Mouse (Mus musculus): ENCODE measurements around the gene Taldo1. TPM values are rescaled to one million over a fixed set of nuclear protein-coding genes. Genes with fewer than 3 reads are reported as not detected.

Gene Taldo1
- polyA plus RNA-seq, 1 experiment from 2014 or later: 364 TPM

GRCm38 (mm10) chr7:141413809-141414584 is 22.0 kb downstream of the Taldo1 start, which contains the start of gene Gatd1:
Gatd1 (minus strand) TSS chr7:141414136.
- Histone ChIP-seq H3K9me3 (no peaks in the 10 kb centered on the region), H3K9ac (replicated peaks) (peak within 1 kb of the TSS; percentile 85), H3K4me3 (peak within 1 kb of the TSS; percentile 61), H3K36me3 (peaks cover 19% of the 10 kb centered on the region), H3K4me2 (replicated peaks) (peak within 1 kb of the TSS; percentile 90), H3K27me3 (no peaks in the 10 kb centered on the region; the same call in 1 of the 2 replicates), H3K4me1 (peaks cover 15% of the 10 kb centered on the region), H3K27ac (replicated peaks) (peak within 1 kb of the TSS; percentile 85)
- WGBS: under 1% methylated on average over 54 of the region's 56 CpGs
- ATAC-seq (ENCODE audit: low FRiP score, low read depth): peak; percentile 90

DNA sequence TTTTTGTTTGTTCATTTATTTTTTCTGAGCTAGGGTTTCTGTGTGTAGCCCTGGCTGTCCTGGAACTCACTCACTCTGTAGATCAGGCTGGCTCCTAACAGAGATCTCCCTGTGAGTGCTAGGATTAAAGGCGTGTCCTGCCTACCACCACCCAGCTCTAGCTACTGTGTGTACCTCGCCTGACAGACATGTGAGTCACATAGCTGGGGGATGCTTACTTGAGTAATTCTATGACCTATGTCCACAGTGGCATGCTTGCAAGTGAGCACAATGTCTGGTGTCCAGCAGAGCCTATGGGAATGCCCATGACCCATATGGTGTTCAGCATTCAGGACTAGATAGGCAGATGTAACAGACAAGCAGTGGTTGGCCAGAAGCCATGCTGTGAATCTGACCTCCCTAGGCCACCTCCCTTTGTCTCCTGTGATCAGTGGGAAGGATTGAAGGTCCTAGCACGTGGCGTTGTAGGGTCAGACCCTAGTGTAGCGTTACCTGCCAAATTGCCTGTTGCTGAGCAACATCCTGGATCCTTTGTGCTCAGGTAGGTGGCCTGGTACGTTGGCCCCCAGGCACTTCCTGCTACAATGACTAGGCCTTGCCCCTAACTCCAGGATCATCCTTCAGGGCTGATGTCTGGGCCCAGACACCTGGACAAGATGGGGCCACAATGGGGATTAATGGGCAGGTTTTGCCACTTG is 24.3 kb downstream of the Taldo1 start:
- no peak overlapping the region for H3K4me2 ChIP-seq (replicated peaks)
- no peaks in the 10 kb centered on the region; the same call in 1 of the 2 replicates for H3K36me3 ChIP-seq
- ATAC-seq (ENCODE audit: low FRiP score, low read depth): no peak
- no peaks in the 10 kb centered on the region for H3K9me3 ChIP-seq
- H3K9ac ChIP-seq (replicated peaks): no peak overlapping the region
- peaks cover 12% of the 10 kb centered on the region for H3K4me1 ChIP-seq
- no peak overlapping the region for H3K4me3 ChIP-seq
- H3K27ac ChIP-seq (replicated peaks): no peak overlapping the region
- no peaks in the 10 kb centered on the region; the same call in 1 of the 2 replicates for H3K27me3 ChIP-seq
- WGBS: 79% methylated on average over 6 of the region's 6 CpGs

GRCm38 (mm10) chr7:141417731-141418681 is 26.0 kb downstream of the Taldo1 start:
- Histone ChIP-seq H3K27me3 (no peaks in the 10 kb centered on the region; the same call in 1 of the 2 replicates), H3K9me3 (no peaks in the 10 kb centered on the region), H3K4me3 (no peak overlapping the region), H3K36me3 (no peaks in the 10 kb centered on the region), H3K9ac (replicated peaks) (no peak overlapping the region), H3K4me2 (replicated peaks) (no peak overlapping the region), H3K27ac (replicated peaks) (no peak overlapping the region), H3K4me1 (peaks cover 9% of the 10 kb centered on the region)
- WGBS: 73% methylated on average over 8 of the region's 8 CpGs
- no peak for ATAC-seq (ENCODE audit: low FRiP score, low read depth)

- Histone ChIP-seq H3K4me3 (no peak overlapping the region), H3K36me3 (no peaks in the 10 kb centered on the region), H3K27me3 (peaks cover 6% of the 10 kb centered on the region), H3K27ac (replicated peaks) (no peak overlapping the region), H3K4me2 (replicated peaks) (no peak overlapping the region), H3K9ac (replicated peaks) (no peak overlapping the region), H3K4me1 (peaks cover 4% of the 10 kb centered on the region; the same call in 1 of the 2 replicates), H3K9me3 (no peaks in the 10 kb centered on the region)
- WGBS: 87% methylated on average over 7 of the region's 7 CpGs
- no peak for ATAC-seq (ENCODE audit: low FRiP score, low read depth)
Measured at GRCm38 (mm10) chr7:141418970-141419369, 27.0 kb downstream of the Taldo1 start.

DNA sequence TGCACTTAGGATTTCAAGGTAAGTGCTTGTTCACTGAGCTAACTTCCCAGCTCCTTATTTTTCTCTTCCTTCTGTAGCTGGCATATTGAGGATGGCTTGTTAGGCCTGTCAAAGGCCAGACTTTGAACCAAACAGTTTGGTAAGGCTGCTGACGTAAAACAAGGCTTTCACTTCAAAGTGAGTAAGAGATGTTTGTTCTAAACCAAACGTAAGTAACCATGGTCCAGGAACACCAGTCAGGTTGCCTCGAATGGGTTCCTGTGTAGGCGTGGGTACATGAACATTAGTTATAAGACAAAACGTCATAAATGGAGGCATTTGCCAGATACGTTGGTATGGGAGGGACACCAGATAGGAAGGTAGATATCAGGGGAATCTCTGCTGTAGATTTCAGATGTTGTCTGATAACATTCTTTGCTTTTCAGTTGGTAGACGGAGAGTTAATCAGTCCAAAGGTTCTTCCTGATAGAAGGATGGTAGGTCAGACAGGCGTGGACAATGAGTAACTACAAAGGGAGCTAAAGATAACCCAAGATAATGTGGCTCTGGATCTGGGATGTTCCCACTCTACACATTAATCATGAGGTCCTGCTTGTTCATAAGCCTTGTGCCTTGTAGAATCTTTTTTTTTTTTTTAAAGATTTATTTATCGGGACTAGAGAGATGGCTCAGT is 28.2 kb downstream of the Taldo1 start:
- Histone ChIP-seq H3K9me3 (no peaks in the 10 kb centered on the region), H3K9ac (replicated peaks) (no peak overlapping the region), H3K36me3 (no peaks in the 10 kb centered on the region), H3K27ac (replicated peaks) (no peak overlapping the region), H3K4me1 (no peaks in the 10 kb centered on the region), H3K4me2 (replicated peaks) (no peak overlapping the region), H3K4me3 (no peak overlapping the region), H3K27me3 (peaks cover 6% of the 10 kb centered on the region)
- 86% methylated on average over 9 of the region's 9 CpGs for WGBS
- no peak for ATAC-seq (ENCODE audit: low FRiP score, low read depth)

- 85% methylated on average over 4 of the region's 4 CpGs for WGBS
- Histone ChIP-seq H3K4me2 (replicated peaks) (no peak overlapping the region), H3K9me3 (no peaks in the 10 kb centered on the region), H3K4me3 (no peak overlapping the region), H3K27me3 (peaks cover 25% of the 10 kb centered on the region), H3K27ac (replicated peaks) (no peak overlapping the region), H3K9ac (replicated peaks) (no peak overlapping the region), H3K36me3 (no peaks in the 10 kb centered on the region), H3K4me1 (peaks cover 4% of the 10 kb centered on the region)
- no peak for ATAC-seq (ENCODE audit: low FRiP score, low read depth)
Measured at GRCm38 (mm10) chr7:141423811-141424210, 31.8 kb downstream of the Taldo1 start.

DNA sequence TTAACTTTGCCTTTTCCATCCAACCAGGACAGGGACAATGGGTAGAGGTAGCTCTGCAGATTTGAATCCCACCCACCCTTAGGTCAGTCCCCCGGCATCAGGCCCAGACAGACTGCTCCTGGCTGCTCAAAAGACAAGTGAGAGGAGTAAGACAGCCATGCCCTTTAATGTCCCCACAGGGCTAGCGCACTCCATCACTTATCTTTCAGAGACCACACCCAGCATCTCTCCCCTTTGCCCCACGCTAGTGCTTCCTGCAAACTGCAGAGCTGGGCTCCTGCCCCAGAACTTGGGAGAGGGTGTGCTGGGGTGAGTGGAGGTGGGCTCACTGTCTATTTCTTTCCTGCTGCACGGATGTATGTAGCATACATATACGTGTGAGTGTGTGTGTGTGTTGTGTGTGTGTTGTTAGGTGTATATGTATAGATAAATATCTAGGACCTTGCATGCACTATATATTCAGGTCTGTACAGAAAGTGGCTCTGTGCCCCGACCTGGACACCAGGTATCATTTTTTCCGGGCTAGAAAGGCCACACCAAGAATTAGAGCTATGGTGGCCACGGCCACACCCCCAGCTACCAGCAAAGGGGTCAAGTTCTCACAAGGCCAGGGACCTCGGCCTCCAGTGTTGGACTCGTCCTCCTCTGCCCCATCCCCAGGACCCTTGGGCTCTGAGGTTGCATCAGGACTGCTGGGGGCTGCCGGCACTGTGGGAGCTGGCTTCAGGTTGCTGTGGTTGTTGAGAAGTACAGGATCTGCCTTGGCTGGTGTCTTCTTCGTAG is 35.1 kb downstream of the Taldo1 start:
- 86% methylated on average over 12 of the region's 12 CpGs for WGBS
- ATAC-seq (ENCODE audit: low FRiP score, low read depth): no peak
- Histone ChIP-seq H3K9ac (replicated peaks) (no peak overlapping the region), H3K4me2 (replicated peaks) (no peak overlapping the region), H3K36me3 (peaks cover 21% of the 10 kb centered on the region), H3K27ac (replicated peaks) (no peak overlapping the region), H3K4me3 (no peak overlapping the region), H3K27me3 (peaks cover 25% of the 10 kb centered on the region), H3K9me3 (no peaks in the 10 kb centered on the region), H3K4me1 (peaks cover 21% of the 10 kb centered on the region)

DNA sequence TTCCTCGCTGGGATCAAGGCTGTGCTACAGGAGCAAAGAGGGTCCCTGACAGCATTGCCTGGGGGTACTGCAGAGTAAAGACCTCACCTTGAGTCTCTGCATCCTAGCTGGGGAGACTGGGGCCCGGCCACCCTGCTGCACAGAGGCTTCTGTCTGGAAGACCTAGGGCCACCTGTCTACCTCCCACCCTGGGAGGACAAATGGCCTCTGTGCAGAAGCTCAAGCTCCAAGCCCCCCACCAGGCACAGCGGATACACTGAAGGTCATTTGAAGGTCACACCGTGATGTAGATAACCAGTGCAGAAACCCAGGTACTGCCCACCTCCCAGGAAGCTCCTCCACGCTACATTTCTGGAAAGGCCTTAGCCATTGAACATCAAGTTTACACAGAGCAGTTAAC is 36.7 kb downstream of the Taldo1 start:
- peak overlapping the region; percentile 44 for H3K4me3 ChIP-seq
- no peak for ATAC-seq (ENCODE audit: low FRiP score, low read depth)
- peak overlapping the region; percentile 70 for H3K9ac ChIP-seq (replicated peaks)
- 54% methylated on average over 5 of the region's 5 CpGs for whole genome bisulfite sequencing
- H3K9me3 ChIP-seq: no peaks in the 10 kb centered on the region
- H3K4me2 ChIP-seq (replicated peaks): peak overlapping the region; percentile 69
- peak overlapping the region; percentile 60 for H3K27ac ChIP-seq (replicated peaks)
- peaks cover 20% of the 10 kb centered on the region for H3K27me3 ChIP-seq
- H3K4me1 ChIP-seq: peaks cover 33% of the 10 kb centered on the region
- H3K36me3 ChIP-seq: peaks cover 34% of the 10 kb centered on the region

DNA sequence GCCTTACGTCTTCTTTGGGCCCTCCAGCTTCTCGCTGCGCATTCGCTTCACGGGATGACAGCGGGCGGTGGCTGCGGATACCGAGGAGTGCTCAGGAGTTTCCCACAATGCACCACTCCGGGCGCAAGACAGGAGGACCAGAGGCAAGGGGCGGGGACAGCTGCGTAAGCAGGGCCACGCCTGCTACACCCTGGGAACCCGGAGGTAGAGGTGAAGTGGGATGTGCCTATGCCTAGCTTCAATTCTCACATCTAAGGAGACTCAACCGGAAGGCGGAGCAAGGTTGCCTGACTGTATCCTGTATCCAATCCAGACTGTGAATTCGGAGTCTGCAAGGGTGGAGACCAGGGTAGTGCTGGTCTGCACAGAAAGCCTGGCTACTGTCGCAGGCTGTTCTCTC is 37.3 kb downstream of the Taldo1 start, which contains the start of gene Cend1:
Cend1 (minus strand) TSS at position 182 of the 400 bp plus-strand sequence.
- H3K9ac ChIP-seq (replicated peaks): peak within 1 kb of the TSS; percentile 70
- H3K4me1 ChIP-seq: peaks cover 39% of the 10 kb centered on the region
- peaks cover 19% of the 10 kb centered on the region; the same call in 1 of the 2 replicates for H3K27me3 ChIP-seq
- peak within 1 kb of the TSS; percentile 44 for H3K4me3 ChIP-seq
- WGBS: 3% methylated on average over 19 of the region's 19 CpGs
- peak within 1 kb of the TSS; percentile 60 for H3K27ac ChIP-seq (replicated peaks)
- peak within 1 kb of the TSS; percentile 69 for H3K4me2 ChIP-seq (replicated peaks)
- peaks cover 34% of the 10 kb centered on the region for H3K36me3 ChIP-seq
- no peaks in the 10 kb centered on the region for H3K9me3 ChIP-seq
- peak; percentile 84 for ATAC-seq (ENCODE audit: low FRiP score, low read depth)

- Histone ChIP-seq H3K27ac (replicated peaks) (peak overlapping the region; percentile 60), H3K27me3 (peaks cover 19% of the 10 kb centered on the region; the same call in 1 of the 2 replicates), H3K4me3 (peak overlapping the region; percentile 44; the same call in 1 of the 2 replicates), H3K4me1 (peaks cover 46% of the 10 kb centered on the region), H3K9ac (replicated peaks) (0 out of 2 replicates have a peak overlapping the region, but pooled peaks have one; percentile 17), H3K9me3 (no peaks in the 10 kb centered on the region), H3K36me3 (peaks cover 34% of the 10 kb centered on the region), H3K4me2 (replicated peaks) (peak overlapping the region; percentile 69)
- WGBS: 62% methylated on average over 9 of the region's 9 CpGs
- ATAC-seq (ENCODE audit: low FRiP score, low read depth): peak; percentile 28; the same call in 1 of the 2 replicates
Measured at GRCm38 (mm10) chr7:141429840-141430584, 38.0 kb downstream of the Taldo1 start.

Measured in midbrain, embryonic 12.5 days (tissue).